Mouse (Mus musculus): Measurements from ENCODE around the gene Olfr323.

Gene Olfr323

GRCm38 (mm10) chr11:58607030-58607429 lies 23.3 kb downstream of the Olfr323 start:
- in situ Hi-C loops (cut with MboI; ENCODE audit: low pct_unique_long_range_greater_than_20kb in 1 of 2, low sequenced_read_pairs in 2 of 2, unreplicated experiment in 1 of 2), result no loop called here

- in situ Hi-C loops (cut with MboI; ENCODE audit: low pct_unique_long_range_greater_than_20kb in 1 of 2, low sequenced_read_pairs in 2 of 2, unreplicated experiment in 1 of 2), result no loop called here
These were observed 24.0 kb downstream of the Olfr323 start for GRCm38 (mm10) chr11:58606177-58606919.

GRCm38 (mm10) chr11:58605228-58605627 lies 25.1 kb downstream of the Olfr323 start:
- in situ Hi-C loops (cut with MboI; ENCODE audit: low pct_unique_long_range_greater_than_20kb in 1 of 2, low sequenced_read_pairs in 2 of 2, unreplicated experiment in 1 of 2), result no loop called here

- in situ Hi-C loops (cut with MboI; ENCODE audit: low pct_unique_long_range_greater_than_20kb in 1 of 2, low sequenced_read_pairs in 2 of 2, unreplicated experiment in 1 of 2), result no loop called here
These were observed 25.6 kb downstream of the Olfr323 start for GRCm38 (mm10) chr11:58604688-58605087.

GRCm38 (mm10) chr11:58602800-58603560 lies 27.3 kb downstream of the Olfr323 start:
- in situ Hi-C loops (cut with MboI; ENCODE audit: low pct_unique_long_range_greater_than_20kb in 1 of 2, low sequenced_read_pairs in 2 of 2, unreplicated experiment in 1 of 2), result no loop called here

GRCm38 (mm10) chr11:58602062-58602461 lies 28.2 kb downstream of the Olfr323 start:
- in situ Hi-C loops (cut with MboI; ENCODE audit: low pct_unique_long_range_greater_than_20kb in 1 of 2, low sequenced_read_pairs in 2 of 2, unreplicated experiment in 1 of 2), result no loop called here

GRCm38 (mm10) chr11:58597837-58598236 lies 32.5 kb downstream of the Olfr323 start:
- in situ Hi-C loops (cut with MboI; ENCODE audit: low pct_unique_long_range_greater_than_20kb in 1 of 2, low sequenced_read_pairs in 2 of 2, unreplicated experiment in 1 of 2), result no loop called here

- in situ Hi-C loops (cut with MboI; ENCODE audit: low pct_unique_long_range_greater_than_20kb in 1 of 2, low sequenced_read_pairs in 2 of 2, unreplicated experiment in 1 of 2), result no loop called here
These were observed 35.5 kb downstream of the Olfr323 start, which contains the start of gene Olfr324 for GRCm38 (mm10) chr11:58594814-58595213. Gene Olfr324 (plus strand): TSS chr11:58595114.

GRCm38 (mm10) chr11:58588620-58589250 lies 41.6 kb downstream of the Olfr323 start:
- in situ Hi-C loops (cut with MboI; ENCODE audit: low pct_unique_long_range_greater_than_20kb in 1 of 2, low sequenced_read_pairs in 2 of 2, unreplicated experiment in 1 of 2), result no loop called here

GRCm38 (mm10) chr11:58587898-58588348 lies 42.4 kb downstream of the Olfr323 start:
- in situ Hi-C loops (cut with MboI; ENCODE audit: low pct_unique_long_range_greater_than_20kb in 1 of 2, low sequenced_read_pairs in 2 of 2, unreplicated experiment in 1 of 2), result no loop called here

GRCm38 (mm10) chr11:58578636-58579035 lies 51.7 kb downstream of the Olfr323 start:
- in situ Hi-C loops (cut with MboI; ENCODE audit: low pct_unique_long_range_greater_than_20kb in 1 of 2, low sequenced_read_pairs in 2 of 2, unreplicated experiment in 1 of 2), result no loop called here

- in situ Hi-C loops (cut with MboI; ENCODE audit: low pct_unique_long_range_greater_than_20kb in 1 of 2, low sequenced_read_pairs in 2 of 2, unreplicated experiment in 1 of 2), result no loop called here
These were observed 52.9 kb downstream of the Olfr323 start, which contains the start of gene Olfr325 for GRCm38 (mm10) chr11:58577430-58577829. Gene Olfr325 (plus strand): TSS chr11:58577730.
